Mouse (Mus musculus): ENCODE measurements around the gene Ddx5.

- TF ChIP-seq CTCF (IDR thresholded peaks at IDR 0.05; ENCODE audit: control insufficient read depth, insufficient read depth, insufficient read length) (no peak), MYOD1 (IDR thresholded peaks at IDR 0.05; ENCODE audit: control insufficient read depth, insufficient read length, low read depth) (no peak), USF1 (IDR thresholded peaks at IDR 0.05; ENCODE audit: low read depth) (no peak), CEBPB (IDR thresholded peaks at IDR 0.05; ENCODE audit: low read depth) (no peak), MAX (IDR thresholded peaks at IDR 0.05) (no peak)
Measured at GRCm38 (mm10) chr11:106828079-106828478, 39.1 kb upstream of the Ddx5 start.
